Mouse (Mus musculus) heart, postnatal 0 days (tissue): ENCODE results near the gene Pex26. TPM values are rescaled to one million over a fixed set of nuclear protein-coding genes. Genes with fewer than 3 reads are reported as not detected.

Experiments used
- ATAC-seq: fragments of 200-750 bp; cut with Nextera tagmentation; 2 replicates; pipeline ENCODE4 v1.8.0; 2017; ENCODE audit warnings: low read depth, moderate number of reproducible peaks, moderate library complexity; ENCODE audit not compliant: insufficient read depth
- DNase-seq: peaks from one replicate; pipeline ENCODE4 v3.0.0-alpha.2; 2016; ENCODE audit warnings: low spot score
- H3K27ac ChIP-seq: fragments of 300-500 bp; sonication (generic); 2 replicates; pipeline ENCODE4 v1.5.1; 2014; ENCODE audit warnings: low read depth, mild to moderate bottlenecking
- H3K27me3 ChIP-seq: fragments of 300-500 bp; sonication (generic); 2 replicates; pipeline ENCODE4 v1.6.1; 2014; ENCODE audit warnings: low read length, mixed read lengths; ENCODE audit not compliant: control insufficient read depth, insufficient read depth
- H3K36me3 ChIP-seq: fragments of 300-500 bp; sonication (generic); replicated peaks from 2 replicates; pipeline ENCODE4 v1.6.1; 2014; ENCODE audit warnings: low read length, mixed read lengths; ENCODE audit not compliant: control insufficient read depth, insufficient read depth
- H3K4me1 ChIP-seq: fragments of 300-500 bp; sonication (generic); 2 replicates; pipeline ENCODE4 v1.6.1; 2014; ENCODE audit warnings: antibody characterized with exemption; ENCODE audit not compliant: control insufficient read depth, insufficient read depth
- H3K4me2 ChIP-seq: fragments of 300-500 bp; sonication (generic); 2 replicates; pipeline ENCODE4 v1.6.1; 2014; ENCODE audit warnings: low read depth, mild to moderate bottlenecking, low read length, moderate library complexity
- H3K4me3 ChIP-seq: fragments of 300-500 bp; sonication (generic); 2 replicates; pipeline ENCODE4 v1.5.1; 2014; ENCODE audit warnings: low read depth, low read length
- H3K9ac ChIP-seq: fragments of 300-500 bp; sonication (generic); replicated peaks from 2 replicates; pipeline ENCODE4 v1.6.1; 2014; ENCODE audit warnings: low read depth, low read length, mixed read lengths
- H3K9me3 ChIP-seq: fragments of 300-500 bp; sonication (generic); replicated peaks from 2 replicates; pipeline ENCODE4 v1.6.1; 2016; ENCODE audit warnings: low read length; ENCODE audit not compliant: control insufficient read depth
- CTCF ChIP-seq: IDR thresholded peaks from 2 replicates; pipeline ENCODE4 v1.5.1; 2016; ENCODE audit warnings: antibody characterized with exemption, control low read depth, low read depth
- EP300 ChIP-seq: IDR thresholded peaks from 2 replicates; pipeline ENCODE4 v1.6.1; 2016; ENCODE audit warnings: antibody characterized with exemption, low read depth
- WGBS: fragments of 180-500 bp; shearing (Covaris S2); extraction: QIAGEN DNeasy Blood & Tissue Kit; methylation state at CpG from one replicate; pipeline ENCODE4 v1.1.7; 2014; 5-methylcytosine and 5-hydroxymethylcytosine counted together
- polyA plus RNA-seq: library from polyadenylated mRNA; unstranded; fragments of >200 nt; fragmentation: Nextera tagmentation; extraction: Ambion mirVana; gene quantifications from 2 replicates; pipeline ENCODE4 v1.2.1, GENCODE M21; 2015
- total RNA-seq: library from RNA; depleted of rRNA; stranded (reverse); fragments of >200 nt; gene quantifications from 2 replicates; pipeline ENCODE4 v1.2.3, GENCODE M21; 2014; ENCODE audit warnings: low replicate concordance

The Pex26 gene
- total and polyA plus RNA-seq, 2 experiments from 2014 or later: 4.6 to 20.2 TPM

DNA sequence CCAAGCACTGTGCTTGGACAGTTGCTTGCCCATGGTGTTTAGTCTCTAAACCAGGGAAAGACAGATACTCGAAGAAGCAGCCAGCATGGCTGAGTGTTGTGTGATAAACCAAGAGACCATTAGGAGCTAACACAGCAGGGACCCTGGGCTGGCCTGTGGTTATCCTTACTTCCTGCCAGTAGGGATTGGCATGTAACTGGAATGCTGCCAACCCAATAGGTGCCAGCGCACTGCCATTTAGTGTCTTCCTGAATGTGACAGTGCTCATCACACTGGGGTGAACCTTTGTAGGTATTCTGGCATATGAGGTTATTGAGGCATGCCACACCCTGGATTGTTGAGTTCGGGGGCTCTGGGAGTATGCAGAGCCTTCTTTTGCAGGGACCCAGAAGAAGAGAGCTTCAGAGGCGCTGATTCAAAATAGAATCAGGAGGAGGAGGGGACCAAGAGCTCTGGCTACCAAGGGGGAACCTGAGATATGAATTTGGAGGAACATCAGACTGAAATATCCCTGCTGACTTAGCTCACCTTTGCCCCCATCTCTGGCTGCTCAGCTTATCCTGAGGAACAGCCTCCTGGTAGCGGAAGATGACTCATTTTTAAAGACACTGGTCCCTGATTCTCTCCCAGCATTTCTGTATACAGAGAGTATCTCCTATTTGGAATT lies 33.3 kb downstream of the Pex26 start:
- H3K27ac ChIP-seq: no peak overlapping the region
- H3K9me3 ChIP-seq: no peaks in the 10 kb centered on the region
- H3K9ac ChIP-seq: no peak overlapping the region
- H3K4me3 ChIP-seq: no peak overlapping the region
- 68% methylated on average over 5 of the region's 5 CpGs for WGBS
- DNase-seq: no peak
- TF ChIP-seq EP300: no peak
- TF ChIP-seq CTCF: no peak
- H3K4me2 ChIP-seq: no peak overlapping the region
- ATAC-seq: no peak
- H3K27me3 ChIP-seq: peaks cover 9% of the 10 kb centered on the region; the same call in 1 of the 2 replicates
- H3K4me1 ChIP-seq: peaks cover 28% of the 10 kb centered on the region
- H3K36me3 ChIP-seq: no peaks in the 10 kb centered on the region

DNA sequence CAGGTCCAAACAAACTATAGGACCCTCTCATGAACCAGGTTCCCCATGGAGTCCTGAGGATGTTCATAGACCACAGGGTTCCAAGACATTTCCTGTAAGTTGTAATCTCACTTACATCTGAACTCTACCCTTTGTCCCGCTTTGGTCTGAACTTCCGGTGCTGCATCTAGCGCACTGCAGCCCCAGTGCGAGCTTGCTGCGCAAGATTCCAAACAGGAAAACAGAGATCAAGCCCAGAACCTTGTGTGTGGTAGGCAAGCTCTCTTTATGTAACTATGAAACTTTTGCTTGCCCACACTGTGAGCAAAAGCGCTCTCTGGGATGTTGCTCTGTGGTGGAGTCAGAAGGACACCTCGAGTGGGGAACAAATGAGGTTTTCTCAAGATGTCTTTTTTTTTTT lies 34.5 kb downstream of the Pex26 start:
- 76% methylated on average over 7 of the region's 7 CpGs for WGBS

DNA sequence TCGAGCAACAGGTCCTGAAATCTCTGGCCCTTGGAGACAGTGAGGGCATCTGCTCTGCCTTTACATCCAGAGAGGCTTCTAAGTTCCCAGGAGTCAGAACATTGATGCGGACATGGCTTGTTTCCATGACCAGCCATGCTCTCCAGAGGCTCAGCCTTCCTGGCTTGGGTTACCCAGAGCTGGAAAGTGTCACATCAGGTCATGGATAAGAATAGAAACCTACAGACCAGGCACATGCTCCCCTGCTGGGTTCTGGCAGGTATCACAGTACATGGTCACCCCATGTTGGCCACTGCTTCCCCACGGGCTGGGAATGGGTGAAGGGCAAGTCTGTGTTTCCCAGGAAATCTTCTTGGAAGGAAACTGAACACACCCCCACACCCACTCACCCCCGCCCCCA lies 35.9 kb downstream of the Pex26 start:
- Histone ChIP-seq H3K9me3 (no peaks in the 10 kb centered on the region), H3K4me3 (no peak overlapping the region), H3K4me1 (peaks cover 27% of the 10 kb centered on the region), H3K27me3 (no peaks in the 10 kb centered on the region), H3K4me2 (no peak overlapping the region), H3K36me3 (no peaks in the 10 kb centered on the region), H3K27ac (peak overlapping the region; percentile 72), H3K9ac (no peak overlapping the region)
- TF ChIP-seq CTCF (peak; percentile 18; the same call in 1 of the 2 replicates), EP300 (no peak)
- DNase-seq: peak; percentile 77
- 47% methylated on average over 4 of the region's 4 CpGs for WGBS
- peak; percentile 95 for ATAC-seq

More for the DNA sequence above, 34.5 kb downstream of the Pex26 start:
- H3K36me3 ChIP-seq: no peaks in the 10 kb centered on the region
- DNase-seq (no peak), ATAC-seq (no peak)
- no peaks in the 10 kb centered on the region for H3K27me3 ChIP-seq
- H3K9me3 ChIP-seq: no peaks in the 10 kb centered on the region
- TF ChIP-seq EP300: no peak
- TF ChIP-seq CTCF: no peak
- H3K9ac ChIP-seq: no peak overlapping the region
- no peak overlapping the region for H3K27ac ChIP-seq
- no peak overlapping the region for H3K4me3 ChIP-seq
- H3K4me2 ChIP-seq: no peak overlapping the region
- H3K4me1 ChIP-seq: peaks cover 27% of the 10 kb centered on the region

DNA sequence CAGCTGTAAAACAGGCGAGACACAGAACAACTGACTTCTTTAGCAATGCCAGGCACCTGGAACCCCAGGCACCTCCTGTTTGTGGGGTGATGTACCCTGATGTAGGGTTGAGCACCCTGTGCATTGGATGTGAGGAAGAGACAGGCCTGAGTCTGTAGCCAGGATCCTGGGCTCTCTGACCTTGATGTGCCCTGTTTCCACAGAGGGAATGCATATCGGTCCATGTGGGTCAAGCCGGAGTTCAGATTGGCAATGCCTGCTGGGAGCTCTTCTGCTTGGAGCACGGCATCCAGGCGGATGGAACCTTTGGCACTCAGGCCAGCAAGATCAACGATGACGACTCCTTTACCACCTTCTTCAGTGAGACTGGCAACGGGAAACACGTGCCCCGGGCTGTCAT lies 36.7 kb downstream of the Pex26 start:
- Histone ChIP-seq H3K9ac (no peak overlapping the region), H3K4me1 (peaks cover 27% of the 10 kb centered on the region), H3K27me3 (no peaks in the 10 kb centered on the region), H3K27ac (peak overlapping the region; percentile 72), H3K4me2 (no peak overlapping the region), H3K36me3 (no peaks in the 10 kb centered on the region), H3K9me3 (no peaks in the 10 kb centered on the region), H3K4me3 (no peak overlapping the region)
- DNase-seq: no peak
- 75% methylated on average over 10 of the region's 10 CpGs for WGBS
- no peak for TF ChIP-seq CTCF
- TF ChIP-seq EP300: no peak
- ATAC-seq: no peak

DNA sequence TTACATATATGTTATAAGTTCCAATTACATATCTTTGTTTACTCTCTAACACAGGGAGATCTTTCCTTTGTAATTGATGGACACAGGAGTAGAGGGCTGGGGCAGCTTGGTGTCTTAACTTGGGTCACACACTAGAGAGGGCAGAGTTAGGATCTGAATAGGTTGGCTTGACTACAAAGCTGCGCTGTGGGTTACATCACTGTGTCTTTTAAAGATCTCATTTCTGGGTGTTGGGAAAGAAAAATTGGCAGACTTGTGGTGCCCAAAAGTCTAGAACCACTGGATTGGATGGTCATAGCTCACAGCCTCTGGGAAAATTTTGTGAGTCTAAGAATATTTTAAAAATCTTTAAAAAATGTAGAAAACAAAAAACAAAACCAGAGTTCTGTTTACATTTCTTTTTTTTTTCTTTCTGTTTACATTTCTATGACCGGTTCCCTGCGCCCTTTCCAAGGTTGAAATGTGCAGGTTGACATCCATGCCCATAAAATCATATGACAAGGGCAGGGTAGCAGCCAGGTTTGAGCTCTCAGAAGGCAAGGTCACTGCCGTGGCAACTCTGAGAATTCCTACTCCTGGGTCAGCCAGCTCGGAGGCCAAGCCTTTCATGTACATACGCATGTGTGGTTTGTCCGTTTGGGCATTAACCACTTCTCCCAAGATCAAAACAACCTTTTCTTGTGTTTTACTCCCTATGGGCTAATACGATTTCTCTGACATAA lies 38.6 kb downstream of the Pex26 start:
- DNase-seq: no peak
- 85% methylated on average over 8 of the region's 8 CpGs for WGBS
- no peak overlapping the region for H3K27ac ChIP-seq

More for the DNA sequence above, 38.6 kb downstream of the Pex26 start:
- TF ChIP-seq EP300 (no peak), CTCF (no peak)
- H3K36me3 ChIP-seq: no peaks in the 10 kb centered on the region
- no peaks in the 10 kb centered on the region for H3K27me3 ChIP-seq
- H3K4me2 ChIP-seq: no peak overlapping the region
- H3K4me3 ChIP-seq: no peak overlapping the region
- no peak overlapping the region for H3K9ac ChIP-seq
- peaks cover 20% of the 10 kb centered on the region for H3K4me1 ChIP-seq
- ATAC-seq: no peak
- H3K9me3 ChIP-seq: no peaks in the 10 kb centered on the region
